Mouse (Mus musculus): Measurements from ENCODE around the gene Rnf2.
"Not testable (repeated sequence)": the region's sequence is repeated elsewhere in the genome, so short reads cannot be mapped to it uniquely, and the experiment has no call there.

Rnf2 gene

DNA sequence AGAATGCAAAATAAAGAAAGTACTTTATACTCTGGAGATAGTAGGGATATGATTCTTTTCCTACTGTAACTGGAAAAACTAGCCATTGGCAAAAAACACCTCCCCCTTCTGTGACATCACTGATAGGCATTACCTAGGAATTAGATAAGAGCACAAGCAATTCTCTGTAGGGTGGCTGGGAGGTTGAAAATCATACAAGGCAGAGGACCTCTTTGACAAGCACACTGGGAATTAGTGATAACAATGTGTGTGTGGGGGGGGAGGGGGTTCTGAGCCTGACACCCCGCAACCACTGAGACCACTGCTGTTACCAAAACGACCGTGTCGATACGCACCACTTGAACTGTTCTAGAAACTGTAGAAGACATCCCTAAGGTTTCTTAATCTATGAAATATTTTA is 16.0 kb downstream of the Rnf2 start:
- DNase-seq (ENCODE audit: low spot score in 2 of 2), result no peak

DNA sequence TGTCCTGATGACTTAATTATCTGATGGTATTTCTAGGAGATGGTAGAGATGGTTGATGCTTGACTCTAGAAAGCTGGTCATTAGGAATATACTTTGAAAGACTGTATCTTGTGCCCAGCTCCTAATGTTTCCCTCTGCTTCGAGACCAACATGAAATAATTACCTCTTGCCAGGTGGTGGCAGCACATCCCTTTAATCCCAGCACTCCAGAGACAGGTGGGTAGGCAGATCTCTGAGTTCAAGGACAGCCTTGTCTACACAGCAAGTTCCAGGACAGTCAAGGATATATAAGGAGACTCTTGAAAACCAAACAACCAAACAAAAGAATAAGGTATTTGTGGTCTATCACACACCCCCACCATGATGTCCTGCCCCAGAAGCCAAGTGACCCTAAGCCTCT is 17.2 kb downstream of the Rnf2 start:
- peak; percentile 8 to 16 for DNase-seq (ENCODE audit: low spot score in 2 of 2)

GRCm38 (mm10) chr1:151482497-151482896 is 18.3 kb downstream of the Rnf2 start:
- DNase-seq (ENCODE audit: low spot score in 2 of 2), result no peak

- not testable (repeated sequence) for DNase-seq (ENCODE audit: low spot score in 2 of 2)
These were observed 28.4 kb downstream of the Rnf2 start for GRCm38 (mm10) chr1:151472386-151472785.

GRCm38 (mm10) chr1:151471429-151471828 is 29.3 kb downstream of the Rnf2 start:
- DNase-seq (ENCODE audit: low spot score in 2 of 2), result no peak

DNA sequence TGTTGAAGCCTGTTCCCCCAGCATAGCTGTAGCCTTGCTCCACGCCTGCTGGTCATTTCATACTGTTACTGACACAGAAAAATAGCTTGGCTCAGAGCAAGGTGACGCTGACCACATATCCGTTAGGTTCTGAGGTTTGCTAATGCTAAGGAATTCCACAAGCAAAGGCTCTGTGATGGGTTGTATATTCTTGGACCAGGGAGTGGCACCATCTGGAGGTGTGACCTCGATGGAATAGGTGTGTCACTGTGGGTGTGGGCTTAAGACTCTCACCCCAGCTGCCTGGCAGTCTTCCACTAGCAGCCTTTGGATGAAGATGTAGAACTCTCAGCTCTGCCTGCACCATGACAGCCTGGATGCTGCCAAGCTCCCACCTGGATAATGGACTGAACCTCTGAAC is 34.2 kb downstream of the Rnf2 start:
- DNase-seq (ENCODE audit: low spot score in 2 of 2), result no peak

DNA sequence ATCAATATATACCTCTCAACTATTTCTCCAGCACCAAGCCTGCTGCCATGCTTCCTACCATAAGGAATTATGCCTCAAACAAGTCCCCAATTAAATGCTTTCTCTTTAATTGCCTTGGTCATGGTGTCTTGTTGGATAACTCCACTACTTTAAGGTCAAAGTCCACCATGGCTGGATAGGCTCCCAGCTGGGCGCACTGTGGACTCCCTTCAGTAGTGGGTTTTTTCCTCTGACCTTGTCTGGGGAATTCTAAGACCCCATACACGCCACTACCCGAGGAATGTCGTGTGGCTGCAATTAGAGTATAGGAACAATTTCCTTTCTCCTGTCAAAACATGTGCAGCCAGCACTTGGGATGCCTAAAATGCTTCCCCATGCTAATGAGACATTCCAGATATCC is 35.8 kb downstream of the Rnf2 start:
- no peak for DNase-seq (ENCODE audit: low spot score in 2 of 2)

DNA sequence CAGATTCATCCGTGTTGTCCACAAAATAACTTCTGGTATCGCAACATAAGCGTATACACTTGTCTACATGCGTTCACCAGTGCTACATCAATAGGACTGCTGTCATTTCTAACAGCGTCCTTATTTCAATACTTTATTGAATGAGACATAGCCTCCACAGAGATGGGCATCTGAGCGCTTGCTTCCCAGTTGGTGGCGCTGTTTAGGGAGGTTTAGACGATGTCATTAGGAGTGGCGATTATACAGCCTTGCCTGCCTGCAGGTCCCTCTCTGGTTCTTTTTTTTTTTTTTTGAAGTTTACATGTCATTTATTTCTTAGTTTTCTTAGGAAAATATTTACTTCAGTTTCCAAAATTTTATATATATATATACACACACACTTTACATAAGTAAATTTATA is 39.5 kb downstream of the Rnf2 start:
- DNase-seq (ENCODE audit: low spot score in 2 of 2), result no peak

DNA sequence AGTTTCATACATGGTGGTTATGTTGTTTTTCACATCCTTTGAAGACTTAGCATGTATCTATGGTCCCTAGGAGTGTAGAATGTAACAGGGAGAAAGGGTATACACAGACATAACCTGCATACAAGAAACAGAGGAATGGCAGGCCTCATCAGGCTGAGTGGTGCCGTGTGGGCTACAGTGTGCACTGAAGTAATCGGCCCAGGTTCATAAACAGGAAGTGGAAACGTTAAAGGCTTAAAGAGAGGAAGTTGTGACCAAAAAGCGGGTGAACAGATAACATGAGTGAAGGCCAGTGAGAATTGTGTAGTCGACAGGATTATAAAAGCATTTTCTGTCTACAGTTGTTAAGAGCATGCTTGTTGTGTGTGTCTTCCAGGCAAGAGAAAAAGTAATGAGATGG is 43.7 kb downstream of the Rnf2 start:
- peak; percentile 44 to 58 for DNase-seq (ENCODE audit: low spot score in 2 of 2)

- no peak for DNase-seq (ENCODE audit: low spot score in 2 of 2)
These were observed 48.8 kb downstream of the Rnf2 start for GRCm38 (mm10) chr1:151451946-151452345.

DNA sequence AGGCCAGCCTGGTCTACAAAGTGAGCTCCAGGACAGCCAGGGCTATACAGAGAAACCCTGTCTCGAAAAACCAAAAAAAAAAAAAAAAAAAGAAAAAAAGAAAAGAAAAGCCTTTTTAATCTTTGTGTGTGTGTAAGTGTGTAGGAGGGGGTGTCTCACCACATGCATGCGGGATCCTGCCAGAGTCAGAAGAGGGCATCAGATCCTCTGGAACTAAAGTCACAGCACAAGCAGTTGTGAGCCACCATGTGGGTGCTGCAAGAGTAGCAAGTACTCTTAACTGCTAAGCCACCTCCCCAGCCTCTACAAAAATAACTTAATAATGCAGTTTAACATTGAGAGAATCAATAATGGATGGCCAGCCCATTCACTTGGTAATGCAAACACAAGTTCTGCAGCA is 49.9 kb downstream of the Rnf2 start:
- DNase-seq (ENCODE audit: low spot score in 2 of 2), result no peak

- no peak for DNase-seq (ENCODE audit: low spot score in 2 of 2)
These were observed 50.9 kb downstream of the Rnf2 start for GRCm38 (mm10) chr1:151449866-151450265.

DNA sequence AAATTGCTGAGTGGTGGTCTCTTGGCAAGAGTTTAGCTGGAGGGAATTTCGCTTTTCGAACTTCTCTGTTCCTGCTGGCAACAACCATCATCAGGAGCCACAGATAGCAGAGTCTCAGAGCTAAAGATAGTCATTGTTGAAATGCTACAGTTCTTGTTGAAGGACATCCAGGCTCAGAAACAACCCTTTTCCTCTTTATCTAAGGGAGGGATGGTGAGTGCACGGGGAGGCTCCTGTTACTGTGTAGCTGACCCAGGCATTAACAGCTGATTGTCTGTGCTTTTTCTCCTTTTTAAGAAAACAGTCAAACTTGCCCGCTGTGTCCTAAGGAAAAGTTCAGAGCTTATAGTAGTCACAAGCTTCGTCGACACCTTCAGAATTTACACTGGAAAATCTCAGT is 65.3 kb downstream of the Rnf2 start:
- no peak for DNase-seq (ENCODE audit: low spot score in 2 of 2)

- DNase-seq (ENCODE audit: low spot score in 2 of 2), result no peak
These were observed 71.4 kb downstream of the Rnf2 start for GRCm38 (mm10) chr1:151429316-151429715.

DNA sequence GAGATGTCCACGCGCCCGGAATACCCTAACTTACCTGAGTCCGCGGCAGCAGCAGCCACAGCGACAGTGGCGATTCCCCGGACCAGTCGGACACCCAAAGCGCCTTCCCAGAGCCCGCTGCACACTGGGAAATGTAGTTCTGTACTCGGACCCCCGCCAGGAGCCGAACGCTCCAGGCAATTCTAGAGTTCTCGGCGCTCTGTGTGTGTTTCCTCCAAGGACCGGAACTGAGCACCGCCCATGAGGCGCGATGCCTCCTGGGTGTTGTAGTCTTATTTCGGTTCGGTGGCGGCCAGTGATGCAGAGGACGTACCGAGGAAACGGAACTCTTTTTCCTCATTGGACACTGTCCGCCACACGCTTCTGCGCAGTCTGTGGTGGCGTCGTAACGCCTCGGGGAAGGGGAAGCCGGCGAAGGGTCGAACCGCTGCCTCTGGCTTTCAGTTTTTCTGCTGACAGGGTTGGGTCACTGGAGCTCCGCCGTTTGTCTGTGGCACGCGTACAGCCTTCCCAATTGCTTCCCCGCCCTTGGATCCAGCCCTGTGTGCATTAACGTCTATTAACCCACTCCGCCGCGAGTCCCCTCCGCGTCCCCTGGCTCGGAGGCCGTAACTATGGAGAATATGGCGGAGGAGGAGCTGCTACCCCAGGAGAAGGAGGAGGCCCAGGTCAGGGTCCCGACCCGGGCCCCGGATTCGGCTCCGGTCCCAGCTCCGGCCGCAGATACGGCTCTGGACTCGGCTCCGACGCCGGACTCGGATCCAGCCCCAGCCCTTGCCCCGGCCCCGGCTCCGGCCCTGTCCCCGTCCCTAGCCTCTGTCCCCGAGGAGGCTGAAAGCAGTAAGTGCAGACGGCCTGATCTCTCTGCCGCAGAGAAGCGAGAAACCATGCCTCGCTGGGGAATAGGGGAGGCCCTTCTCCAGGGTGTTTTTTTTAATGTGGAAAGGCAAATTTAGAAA is 72.2 kb downstream of the Rnf2 start, which contains the start of the genes Swt1 and Trmt1l:
Gene Swt1, minus strand, starts transcription at position 193 of the 959 bp plus-strand sequence.
Gene Trmt1l, plus strand, starts transcription at position 280 of the 959 bp plus-strand sequence.
- peak; percentile 98 for DNase-seq (ENCODE audit: low spot score in 2 of 2)

GRCm38 (mm10) chr1:151427888-151428262 is 72.9 kb downstream of the Rnf2 start:
- DNase-seq (ENCODE audit: low spot score in 2 of 2), result no peak

- DNase-seq (ENCODE audit: low spot score in 2 of 2), result no peak
These were observed 73.7 kb downstream of the Rnf2 start for GRCm38 (mm10) chr1:151426947-151427600.

- no peak for DNase-seq (ENCODE audit: low spot score in 2 of 2)
These were observed 78.6 kb downstream of the Rnf2 start for GRCm38 (mm10) chr1:151422178-151422577.

DNA sequence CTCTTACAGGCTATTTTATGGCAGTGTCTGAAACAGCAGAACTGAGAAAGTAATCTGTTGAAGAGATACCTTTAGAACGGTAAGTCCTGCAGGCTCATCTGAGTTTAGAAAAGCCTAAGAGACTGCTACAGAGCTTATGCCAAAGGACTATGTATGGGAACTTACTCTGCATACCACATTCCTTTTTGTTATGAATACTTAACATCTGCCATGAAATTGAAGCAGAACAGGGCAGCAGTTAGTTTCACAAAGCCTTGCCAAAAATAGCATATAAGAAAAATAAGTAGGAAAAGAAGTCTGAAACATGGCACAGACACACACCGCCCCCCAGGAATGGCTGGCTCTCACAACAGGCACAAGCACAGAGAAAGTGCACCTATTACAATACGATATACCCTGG is 90.9 kb downstream of the Rnf2 start:
- no peak for DNase-seq (ENCODE audit: low spot score in 2 of 2)
